Mouse (Mus musculus) testis, adult 2 months (tissue): ENCODE measurements around the gene Tpst1. TPM values are rescaled to one million over a fixed set of nuclear protein-coding genes. Genes with fewer than 3 reads are reported as not detected.

Experiments used
- H3K27ac ChIP-seq: fragments of 200-500 bp; 2 replicates; pipeline ENCODE4 v1.5.1; 2012; ENCODE audit warnings: low read depth, low read length; ENCODE audit not compliant: control insufficient read depth, insufficient read depth
- H3K27me3 ChIP-seq: fragments of 200-500 bp; 2 replicates; pipeline ENCODE4 v1.6.1; 2012; ENCODE audit warnings: mild to moderate bottlenecking, low read length, moderate library complexity; ENCODE audit not compliant: control insufficient read depth, insufficient read depth
- H3K36me3 ChIP-seq: fragments of 200-500 bp; 2 replicates; pipeline ENCODE4 v1.6.1; 2012; ENCODE audit warnings: mild to moderate bottlenecking, low read length; ENCODE audit not compliant: control insufficient read depth, insufficient read depth
- H3K4me1 ChIP-seq: fragments of 200-500 bp; 2 replicates; pipeline ENCODE4 v1.6.1; 2012; ENCODE audit warnings: low read length; ENCODE audit not compliant: control insufficient read depth, insufficient read depth
- H3K4me3 ChIP-seq: fragments of 200-500 bp; 2 replicates; pipeline ENCODE4 v1.5.1; 2012; ENCODE audit warnings: low read depth, mild to moderate bottlenecking, low read length, moderate library complexity, mixed read lengths; ENCODE audit not compliant: control insufficient read depth
- CTCF ChIP-seq: fragments of 200-500 bp; IDR thresholded peaks from 2 replicates; pipeline ENCODE4 v1.5.1; 2012; ENCODE audit warnings: low read depth, mild to moderate bottlenecking, inconsistent platforms, low read length, moderate library complexity; ENCODE audit not compliant: control insufficient read depth, insufficient read depth, insufficient replicate concordance
- POLR2A ChIP-seq: fragments of 200-500 bp; IDR thresholded peaks from 2 replicates; pipeline ENCODE4 v1.6.1; 2012; ENCODE audit warnings: low read depth, mild to moderate bottlenecking, inconsistent platforms, low read length, moderate library complexity; ENCODE audit not compliant: control insufficient read depth
- polyA plus RNA-seq: library from polyadenylated mRNA; depleted of rRNA; stranded (reverse); fragments of >200 nt; gene quantifications from 2 replicates; pipeline ENCODE4 v1.2.3, GENCODE M21; 2012

Tpst1 gene
- polyA plus RNA-seq, 1 experiment: 59.6 TPM

GRCm38 (mm10) chr5:130046589-130046988 lies 26.5 kb upstream of the Tpst1 start:
- H3K27me3 ChIP-seq: no peaks in the 10 kb centered on the region
- no peak for TF ChIP-seq POLR2A
- H3K27ac ChIP-seq: no peak overlapping the region
- no peaks in the 10 kb centered on the region for H3K4me1 ChIP-seq
- peaks cover 11% of the 10 kb centered on the region for H3K36me3 ChIP-seq
- H3K4me3 ChIP-seq: no peak overlapping the region

GRCm38 (mm10) chr5:130047013-130047412 lies 26.1 kb upstream of the Tpst1 start:
- H3K36me3 ChIP-seq: peaks cover 11% of the 10 kb centered on the region
- H3K4me3 ChIP-seq: no peak overlapping the region
- peak; percentile 57; the same call in 1 of the 2 replicates for TF ChIP-seq CTCF
- no peak for TF ChIP-seq POLR2A
- no peaks in the 10 kb centered on the region for H3K4me1 ChIP-seq
- H3K27me3 ChIP-seq: no peaks in the 10 kb centered on the region
- no peak overlapping the region for H3K27ac ChIP-seq

GRCm38 (mm10) chr5:130048786-130049520 lies 24.2 kb upstream of the Tpst1 start:
- TF ChIP-seq POLR2A: no peak
- no peak for TF ChIP-seq CTCF
- Histone ChIP-seq H3K36me3 (peaks cover 4% of the 10 kb centered on the region), H3K4me3 (peak overlapping the region; percentile 41), H3K27me3 (no peaks in the 10 kb centered on the region), H3K4me1 (no peaks in the 10 kb centered on the region), H3K27ac (peak overlapping the region; percentile 40)

- no peak for TF ChIP-seq POLR2A
- no peak for TF ChIP-seq CTCF
- no peaks in the 10 kb centered on the region for H3K27me3 ChIP-seq
- no peak overlapping the region for H3K27ac ChIP-seq
- no peak overlapping the region for H3K4me3 ChIP-seq
- no peaks in the 10 kb centered on the region for H3K4me1 ChIP-seq
- peaks cover 4% of the 10 kb centered on the region for H3K36me3 ChIP-seq
Observed at GRCm38 (mm10) chr5:130050416-130050815, 22.7 kb upstream of the Tpst1 start.

- H3K4me3 ChIP-seq: no peak overlapping the region
- no peaks in the 10 kb centered on the region for H3K4me1 ChIP-seq
- TF ChIP-seq CTCF: no peak
- TF ChIP-seq POLR2A: no peak
- no peaks in the 10 kb centered on the region for H3K27me3 ChIP-seq
- H3K36me3 ChIP-seq: peaks cover 4% of the 10 kb centered on the region
- no peak overlapping the region for H3K27ac ChIP-seq
Observed at GRCm38 (mm10) chr5:130051073-130051860, 21.9 kb upstream of the Tpst1 start.

- no peak overlapping the region for H3K27ac ChIP-seq
- no peaks in the 10 kb centered on the region; the same call in 1 of the 2 replicates for H3K36me3 ChIP-seq
- TF ChIP-seq POLR2A (no peak), CTCF (no peak)
- H3K4me3 ChIP-seq: no peak overlapping the region
- no peaks in the 10 kb centered on the region for H3K4me1 ChIP-seq
- no peaks in the 10 kb centered on the region for H3K27me3 ChIP-seq
Observed at GRCm38 (mm10) chr5:130052510-130052909, 20.6 kb upstream of the Tpst1 start.

- H3K27ac ChIP-seq: no peak overlapping the region
- H3K4me3 ChIP-seq: no peak overlapping the region
- no peaks in the 10 kb centered on the region; the same call in 1 of the 2 replicates for H3K36me3 ChIP-seq
- H3K27me3 ChIP-seq: no peaks in the 10 kb centered on the region
- TF ChIP-seq CTCF (no peak), POLR2A (no peak)
- H3K4me1 ChIP-seq: no peaks in the 10 kb centered on the region
Observed at GRCm38 (mm10) chr5:130052955-130053354, 20.2 kb upstream of the Tpst1 start.
